Mouse (Mus musculus) neural tube, embryonic 12.5 days (tissue): ENCODE results near the gene Emilin2. TPM values are rescaled to one million over a fixed set of nuclear protein-coding genes. Genes with fewer than 3 reads are reported as not detected.
"Not testable (repeated sequence)": the region's sequence is repeated elsewhere in the genome, so short reads cannot be mapped to it uniquely, and the experiment has no call there.

Experiments
- ATAC-seq: fragments of 200-750 bp; cut with Nextera tagmentation; 2 replicates; pipeline ENCODE4 v1.8.0; 2017; ENCODE audit warnings: low read depth, mild to moderate bottlenecking, moderate TSS enrichment, moderate library complexity; ENCODE audit not compliant: low FRiP score
- H3K27ac ChIP-seq: fragments of 300-500 bp; sonication (generic); 2 replicates; pipeline ENCODE4 v1.5.1; 2016
- H3K27me3 ChIP-seq: fragments of 300-500 bp; sonication (generic); replicated peaks from 2 replicates; pipeline ENCODE4 v1.6.1; 2016; ENCODE audit warnings: mild to moderate bottlenecking
- H3K36me3 ChIP-seq: fragments of 300-500 bp; sonication (generic); 2 replicates; pipeline ENCODE4 v1.6.1; 2016; ENCODE audit warnings: mild to moderate bottlenecking
- H3K4me1 ChIP-seq: fragments of 300-500 bp; sonication (generic); 2 replicates; pipeline ENCODE4 v1.6.1; 2016
- H3K4me2 ChIP-seq: fragments of 300-500 bp; sonication (generic); replicated peaks from 2 replicates; pipeline ENCODE4 v1.6.1; 2016; ENCODE audit warnings: mild to moderate bottlenecking
- H3K4me3 ChIP-seq: fragments of 300-500 bp; sonication (generic); 2 replicates; pipeline ENCODE4 v1.5.1; 2016
- H3K9ac ChIP-seq: fragments of 300-500 bp; sonication (generic); 2 replicates; pipeline ENCODE4 v1.6.1; 2016; ENCODE audit warnings: mild to moderate bottlenecking
- H3K9me3 ChIP-seq: fragments of 300-500 bp; sonication (generic); 2 replicates; pipeline ENCODE4 v1.6.1; 2016; ENCODE audit warnings: mild to moderate bottlenecking
- WGBS: fragments of 180-500 bp; shearing (Covaris S2); methylation state at CpG from one replicate; pipeline ENCODE4 v1.1.7; 2016; 5-methylcytosine and 5-hydroxymethylcytosine counted together
- polyA plus RNA-seq: library from polyadenylated mRNA; unstranded; fragments of >200 nt; fragmentation: Nextera tagmentation; extraction: Ambion mirVana; gene quantifications from 2 replicates; pipeline ENCODE4 v1.2.1, GENCODE M21; 2016

Gene Emilin2
- 7.1 and 8.7 TPM in 2 replicates for polyA plus RNA-seq

- Histone ChIP-seq H3K27me3 (peaks cover 13% of the 10 kb centered on the region), H3K9ac (peak within 1 kb of the TSS; percentile 50), H3K4me3 (peak within 1 kb of the TSS; percentile 57), H3K27ac (no peak within 1 kb of the TSS), H3K4me2 (peak within 1 kb of the TSS; percentile 100), H3K36me3 (no peaks in the 10 kb centered on the region), H3K9me3 (no peaks in the 10 kb centered on the region), H3K4me1 (peaks cover 21% of the 10 kb centered on the region)
- 10% methylated on average over 20 of the region's 20 CpGs for WGBS
- peak; percentile 11; the same call in 1 of the 2 replicates for ATAC-seq
Observed at GRCm38 (mm10) chr17:71311340-71312171, at the start of gene Emilin2. TSS of gene Emilin2 (minus strand) at chr17:71311978.

- Histone ChIP-seq H3K9ac (no peak overlapping the region), H3K9me3 (no peaks in the 10 kb centered on the region), H3K27ac (no peak overlapping the region), H3K4me1 (no peaks in the 10 kb centered on the region), H3K4me3 (no peak overlapping the region), H3K4me2 (no peak overlapping the region), H3K36me3 (peaks cover 26% of the 10 kb centered on the region), H3K27me3 (no peaks in the 10 kb centered on the region)
- 89% methylated on average over 3 of the region's 3 CpGs for WGBS
- ATAC-seq = no peak
Observed at GRCm38 (mm10) chr17:71355526-71355925, 43.7 kb upstream of the Emilin2 start.

GRCm38 (mm10) chr17:71354205-71354604 is 42.4 kb upstream of the Emilin2 start:
- 93% methylated on average over 11 of the region's 11 CpGs for WGBS
- Histone ChIP-seq H3K36me3 (peaks cover 21% of the 10 kb centered on the region), H3K9ac (no peak overlapping the region), H3K27me3 (no peaks in the 10 kb centered on the region), H3K27ac (no peak overlapping the region), H3K4me3 (no peak overlapping the region), H3K9me3 (no peaks in the 10 kb centered on the region), H3K4me2 (no peak overlapping the region), H3K4me1 (no peaks in the 10 kb centered on the region)
- ATAC-seq = no peak

- Histone ChIP-seq H3K4me2 (no peak overlapping the region), H3K27me3 (no peaks in the 10 kb centered on the region), H3K4me3 (no peak overlapping the region), H3K9ac (no peak overlapping the region), H3K9me3 (no peaks in the 10 kb centered on the region), H3K27ac (no peak overlapping the region), H3K36me3 (peaks cover 49% of the 10 kb centered on the region), H3K4me1 (no peaks in the 10 kb centered on the region)
- ATAC-seq = no peak
- WGBS = 83% methylated on average over 3 of the region's 3 CpGs
Observed at GRCm38 (mm10) chr17:71348188-71348587, 36.4 kb upstream of the Emilin2 start.

GRCm38 (mm10) chr17:71342006-71342405 is 30.2 kb upstream of the Emilin2 start:
- no peak overlapping the region for H3K27ac ChIP-seq
- no peak for ATAC-seq
- no peaks in the 10 kb centered on the region for H3K9me3 ChIP-seq
- H3K4me1 ChIP-seq = no peaks in the 10 kb centered on the region
- no peak overlapping the region for H3K9ac ChIP-seq
- H3K4me3 ChIP-seq = no peak overlapping the region
- 90% methylated on average over 3 of the region's 3 CpGs for WGBS
- H3K27me3 ChIP-seq = no peaks in the 10 kb centered on the region
- H3K36me3 ChIP-seq = peaks cover 22% of the 10 kb centered on the region
- H3K4me2 ChIP-seq = no peak overlapping the region

GRCm38 (mm10) chr17:71338627-71339026 is 26.8 kb upstream of the Emilin2 start:
- H3K9ac ChIP-seq = no peak overlapping the region
- H3K4me3 ChIP-seq = no peak overlapping the region
- peaks cover 9% of the 10 kb centered on the region for H3K36me3 ChIP-seq
- WGBS = 94% methylated on average over 6 of the region's 6 CpGs
- H3K9me3 ChIP-seq = no peaks in the 10 kb centered on the region
- no peaks in the 10 kb centered on the region for H3K27me3 ChIP-seq
- no peak overlapping the region for H3K4me2 ChIP-seq
- H3K27ac ChIP-seq = no peak overlapping the region
- H3K4me1 ChIP-seq = no peaks in the 10 kb centered on the region
- no peak for ATAC-seq

- Histone ChIP-seq H3K4me2 (no peak overlapping the region), H3K9me3 (no peaks in the 10 kb centered on the region), H3K4me3 (no peak overlapping the region), H3K27me3 (no peaks in the 10 kb centered on the region), H3K9ac (no peak overlapping the region), H3K27ac (no peak overlapping the region), H3K4me1 (no peaks in the 10 kb centered on the region), H3K36me3 (0 out of 2 replicates have a peak, but pooled peaks cover under 1% of the 10 kb centered on the region)
- no peak for ATAC-seq
- 91% methylated on average over 9 of the region's 9 CpGs for WGBS
Observed at GRCm38 (mm10) chr17:71337546-71337945, 25.8 kb upstream of the Emilin2 start.

- H3K4me1 ChIP-seq = no peaks in the 10 kb centered on the region
- no peak overlapping the region for H3K4me2 ChIP-seq
- 71% methylated on average over 8 of the region's 8 CpGs for WGBS
- H3K36me3 ChIP-seq = no peaks in the 10 kb centered on the region
- no peak for ATAC-seq
- H3K27me3 ChIP-seq = no peaks in the 10 kb centered on the region
- H3K4me3 ChIP-seq = no peak overlapping the region
- H3K27ac ChIP-seq = no peak overlapping the region
- no peaks in the 10 kb centered on the region for H3K9me3 ChIP-seq
- no peak overlapping the region for H3K9ac ChIP-seq
Observed at GRCm38 (mm10) chr17:71336421-71336820, 24.6 kb upstream of the Emilin2 start.

- H3K9ac ChIP-seq = no peak overlapping the region
- H3K4me1 ChIP-seq = no peaks in the 10 kb centered on the region
- no peak overlapping the region for H3K27ac ChIP-seq
- no peak overlapping the region for H3K4me3 ChIP-seq
- no peaks in the 10 kb centered on the region for H3K27me3 ChIP-seq
- no peak for ATAC-seq
- H3K4me2 ChIP-seq = no peak overlapping the region
- 78% methylated on average over 15 of the region's 15 CpGs for WGBS
- no peaks in the 10 kb centered on the region for H3K9me3 ChIP-seq
- H3K36me3 ChIP-seq = no peaks in the 10 kb centered on the region
Observed at GRCm38 (mm10) chr17:71332298-71332697, 20.5 kb upstream of the Emilin2 start.

GRCm38 (mm10) chr17:71320731-71321130 is 9.0 kb upstream of the Emilin2 start:
- WGBS = 86% methylated on average over 8 of the region's 8 CpGs
- not testable (repeated sequence) for H3K36me3 ChIP-seq, ATAC-seq, H3K27ac ChIP-seq, H3K4me1 ChIP-seq, H3K9me3 ChIP-seq, H3K4me2 ChIP-seq, H3K4me3 ChIP-seq, H3K9ac ChIP-seq, H3K27me3 ChIP-seq

GRCm38 (mm10) chr17:71319361-71319760 is 7.6 kb upstream of the Emilin2 start:
- Histone ChIP-seq H3K4me3 (no peak overlapping the region), H3K36me3 (no peaks in the 10 kb centered on the region), H3K9ac (no peak overlapping the region), H3K4me2 (no peak overlapping the region), H3K27ac (no peak overlapping the region), H3K27me3 (no peaks in the 10 kb centered on the region), H3K9me3 (no peaks in the 10 kb centered on the region), H3K4me1 (no peaks in the 10 kb centered on the region)
- no peak for ATAC-seq
- WGBS = 94% methylated on average over 3 of the region's 3 CpGs

- no peak overlapping the region for H3K27ac ChIP-seq
- no peaks in the 10 kb centered on the region for H3K27me3 ChIP-seq
- 91% methylated on average over 4 of the region's 4 CpGs for WGBS
- H3K36me3 ChIP-seq = no peaks in the 10 kb centered on the region
- H3K9me3 ChIP-seq = no peaks in the 10 kb centered on the region
- H3K4me3 ChIP-seq = no peak overlapping the region
- no peak for ATAC-seq
- no peaks in the 10 kb centered on the region for H3K4me1 ChIP-seq
- no peak overlapping the region for H3K9ac ChIP-seq
- no peak overlapping the region for H3K4me2 ChIP-seq
Observed at GRCm38 (mm10) chr17:71317571-71317970, 5.8 kb upstream of the Emilin2 start.

GRCm38 (mm10) chr17:71314315-71314714 is 2.5 kb upstream of the Emilin2 start:
- 79% methylated on average over 4 of the region's 4 CpGs for WGBS
- no peak overlapping the region for H3K4me3 ChIP-seq
- H3K4me2 ChIP-seq = no peak overlapping the region
- H3K9me3 ChIP-seq = no peaks in the 10 kb centered on the region
- no peak overlapping the region for H3K9ac ChIP-seq
- H3K27ac ChIP-seq = no peak overlapping the region
- peaks cover 13% of the 10 kb centered on the region for H3K27me3 ChIP-seq
- H3K36me3 ChIP-seq = no peaks in the 10 kb centered on the region
- no peak for ATAC-seq
- H3K4me1 ChIP-seq = peaks cover 14% of the 10 kb centered on the region
